ENCODE assay signal across 23 mouse cellular contexts in the genomic region with DNA sequence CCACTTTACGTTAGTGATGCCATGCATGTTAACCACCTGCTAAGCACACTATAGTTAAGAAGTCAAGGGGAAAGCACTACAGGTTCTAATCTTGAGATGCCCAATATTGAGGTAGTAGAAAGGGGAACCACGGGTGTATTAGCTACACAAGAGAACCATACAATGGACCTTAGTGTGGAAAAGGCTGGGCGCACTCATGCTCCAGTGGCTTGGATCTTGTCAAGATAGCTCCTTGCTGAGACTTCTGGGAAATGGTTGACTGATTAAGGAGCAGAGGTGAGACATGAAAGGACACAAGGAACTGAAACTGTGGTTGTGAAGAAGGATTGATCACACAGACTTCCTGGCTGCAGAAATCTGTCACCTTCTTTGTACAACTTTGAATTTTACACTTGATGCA.
DNase-seq lines count a peak whose midpoint lies in the region; ATAC-seq lines count a peak whose summit lies in the region.
"Had no signal": no experiment of that assay in that cellular context is flagged by ENCODE, and none has a peak within 500 bp of the region (broad histone marks: within the 10 kb centered on the region; RNA-seq: fewer than 3 reads in every experiment).

No protein-coding gene starts in this region.

- no peak overlapping the region for H3K4me3 ChIP-seq in intestine, embryonic 15.5 days (replicated peaks)
- no peak overlapping the region for H3K4me3 ChIP-seq in midbrain, embryonic 15.5 days
- H3K4me3 ChIP-seq: embryonic facial prominence, embryonic 10.5 days; embryonic facial prominence, embryonic 12.5 days; forebrain, embryonic 13.5 days; forebrain, embryonic 15.5 days had no signal

- no peak overlapping the region for H3K27ac ChIP-seq in intestine, embryonic 15.5 days
- H3K27ac ChIP-seq in midbrain, embryonic 15.5 days = no peak overlapping the region
- H3K27ac ChIP-seq: embryonic facial prominence, embryonic 10.5 days; embryonic facial prominence, embryonic 12.5 days; forebrain, embryonic 13.5 days; forebrain, embryonic 15.5 days had no signal

- peak; percentile 41; the same call in 1 of the 2 replicates for ATAC-seq in neutrophil, adult 5-6 weeks (ENCODE audit: extremely low read depth, insufficient number of reproducible peaks, low FRiP score, poor library complexity, severe bottlenecking)
- ATAC-seq in intestine, embryonic 15.5 days = no peak
- ATAC-seq in midbrain, embryonic 15.5 days (replicated peaks) = no peak
- ATAC-seq: activated CD4-positive, CD25-positive, alpha-beta regulatory T cell, adult 4 months; forebrain, embryonic 13.5 days; forebrain, embryonic 15.5 days; forebrain, postnatal 0 days; Patski had no signal

- 91% methylated on average over 3 of the region's 3 CpGs for WGBS in intestine, embryonic 15.5 days
- WGBS in midbrain, embryonic 15.5 days = 85% methylated on average over 3 of the region's 3 CpGs

- no peak overlapping the region for H3K4me2 ChIP-seq in intestine, embryonic 15.5 days (replicated peaks)
- H3K4me2 ChIP-seq in midbrain, embryonic 15.5 days = no peak overlapping the region
- H3K4me2 ChIP-seq: embryonic facial prominence, embryonic 12.5 days; forebrain, embryonic 13.5 days; forebrain, embryonic 15.5 days had no signal

- H3K9me3 ChIP-seq in intestine, embryonic 15.5 days = no peaks in the 10 kb centered on the region
- peaks cover 3% of the 10 kb centered on the region; the same call in 1 of the 2 replicates for H3K9me3 ChIP-seq in midbrain, embryonic 15.5 days
- H3K9me3 ChIP-seq: embryonic facial prominence, embryonic 10.5 days; forebrain, embryonic 13.5 days; forebrain, embryonic 15.5 days; G1E had no signal

- peak; percentile 17 to 42 for DNase-seq in spleen, postnatal 36 days (ENCODE audit: low spot score in 2 of 2)
- no peak for DNase-seq in spleen, postnatal 4 days (ENCODE audit: low spot score in 2 of 2)
- peak; percentile 50 to 55 for DNase-seq in B cell, adult 2 months
- DNase-seq in gastrocnemius, adult 18-20 months (ENCODE audit: low spot score) = no peak
- DNase-seq: adrenal gland, adult 8-10 months; adrenal gland, postnatal 14 days; adrenal gland, postnatal 36 days; cerebellum, adult 11-12 months; cerebellum, adult 2 months; cerebellum, adult 9-10 months; cerebellum, postnatal 10 days; cerebellum, postnatal 25 days; forebrain, postnatal 0 days had no signal

- no peaks in the 10 kb centered on the region for H3K4me1 ChIP-seq in intestine, embryonic 15.5 days (replicated peaks)
- H3K4me1 ChIP-seq in midbrain, embryonic 15.5 days = no peaks in the 10 kb centered on the region
- H3K4me1 ChIP-seq: embryonic facial prominence, embryonic 10.5 days; embryonic facial prominence, embryonic 12.5 days; forebrain, embryonic 13.5 days; forebrain, embryonic 15.5 days had no signal

- H3K36me3 ChIP-seq in intestine, embryonic 15.5 days = no peaks in the 10 kb centered on the region
- H3K36me3 ChIP-seq in midbrain, embryonic 15.5 days (replicated peaks) = no peaks in the 10 kb centered on the region
- H3K36me3 ChIP-seq: embryonic facial prominence, embryonic 10.5 days; embryonic facial prominence, embryonic 12.5 days; forebrain, embryonic 15.5 days; G1E had no signal

- H3K9ac ChIP-seq in intestine, embryonic 15.5 days = no peak overlapping the region
- H3K9ac ChIP-seq in midbrain, embryonic 15.5 days = no peak overlapping the region
- H3K9ac ChIP-seq: embryonic facial prominence, embryonic 12.5 days; forebrain, embryonic 13.5 days; forebrain, embryonic 15.5 days; forebrain, postnatal 0 days had no signal

- no peaks in the 10 kb centered on the region for H3K27me3 ChIP-seq in intestine, embryonic 15.5 days (replicated peaks)
- no peaks in the 10 kb centered on the region for H3K27me3 ChIP-seq in midbrain, embryonic 15.5 days (replicated peaks)
- H3K27me3 ChIP-seq: embryonic facial prominence, embryonic 12.5 days; forebrain, embryonic 13.5 days; forebrain, embryonic 15.5 days; Patski had no signal

Comparison
In these comparisons a context has a peak if more than half of its experiments do, and no peak if none do; other contexts are left out.
1. DNase-seq: peak in spleen, postnatal 36 days (2 of 2) and B cell, adult 2 months (2 of 2); none in spleen, postnatal 4 days (0 of 2) and gastrocnemius, adult 18-20 months (single experiment).